Mouse (Mus musculus): ENCODE measurements at regions not wholly inside any gene's neighbourhood (a gene's known extent, or its start where the extent isn't known, plus 50 kb on each side); places are given as distances from the start of the nearest gene placed in this dataset.

- Histone ChIP-seq H3K9ac (no peak overlapping the region), H3K9me3 (no peaks in the 10 kb centered on the region), H3K4me1 (0 out of 2 replicates have a peak, but pooled peaks cover 4% of the 10 kb centered on the region), H3K4me2 (no peak overlapping the region), H3K27me3 (peaks cover 6% of the 10 kb centered on the region; the same call in 1 of the 2 replicates), H3K36me3 (no peaks in the 10 kb centered on the region), H3K27ac (no peak overlapping the region), H3K4me3 (no peak overlapping the region)
- ATAC-seq (ENCODE audit: borderline replicate concordance, extremely low read depth, low FRiP score, low TSS enrichment), result no peak
- 74% methylated on average over 2 of the region's 2 CpGs for WGBS
Measured at GRCm38 (mm10) chr4:131261236-131261635, 317.1 kb downstream of the Matn1 start.

DNA sequence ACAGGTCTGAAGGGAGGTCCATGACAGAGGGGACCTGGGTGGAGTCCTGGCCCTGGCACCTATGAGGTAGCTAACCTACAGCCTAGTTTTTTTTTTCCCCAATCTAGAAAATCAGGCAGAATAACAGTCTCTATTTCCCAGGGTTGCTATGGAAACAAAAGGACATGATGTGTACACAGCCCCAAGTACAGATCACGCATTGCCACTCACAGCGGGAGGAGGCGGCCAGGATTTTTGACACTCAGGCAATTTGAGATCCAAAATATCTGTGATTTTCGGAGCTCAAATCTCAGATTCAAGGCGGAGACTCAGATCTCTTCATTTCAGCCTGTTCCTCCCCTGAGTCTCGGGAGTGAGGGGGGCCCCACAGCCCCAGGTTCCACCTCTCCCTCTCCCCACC lies 318.7 kb downstream of the Matn1 start:
- H3K27ac ChIP-seq, result no peak overlapping the region
- WGBS, result 44% methylated on average over 6 of the region's 6 CpGs
- H3K9ac ChIP-seq, result no peak overlapping the region
- H3K4me1 ChIP-seq, result peaks cover 10% of the 10 kb centered on the region; the same call in 1 of the 2 replicates
- H3K27me3 ChIP-seq, result peaks cover 14% of the 10 kb centered on the region; the same call in 1 of the 2 replicates
- ATAC-seq (ENCODE audit: borderline replicate concordance, extremely low read depth, low FRiP score, low TSS enrichment), result no peak
- H3K4me2 ChIP-seq, result no peak overlapping the region
- H3K36me3 ChIP-seq, result no peaks in the 10 kb centered on the region
- H3K9me3 ChIP-seq, result no peaks in the 10 kb centered on the region
- no peak overlapping the region for H3K4me3 ChIP-seq

DNA sequence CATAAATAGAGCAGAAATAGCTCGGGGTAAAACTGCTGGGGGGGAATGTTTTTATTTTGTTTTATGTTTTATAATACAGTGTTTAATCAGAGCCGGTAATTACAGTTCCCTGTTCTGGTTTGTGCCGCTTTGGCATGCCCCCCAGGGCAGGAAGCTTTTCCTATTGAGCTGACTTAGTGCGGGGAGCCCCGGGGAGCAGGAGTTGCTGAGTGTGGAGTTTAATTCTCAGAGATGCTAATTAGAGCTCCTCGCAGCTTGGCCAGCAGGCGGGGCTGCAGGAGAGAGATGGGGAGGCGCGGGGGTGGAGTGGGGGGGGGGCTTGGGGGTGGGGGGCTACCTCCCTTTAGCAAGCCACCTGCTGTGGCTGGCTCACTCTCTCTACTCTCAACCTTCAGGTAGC lies 322.6 kb downstream of the Matn1 start:
- no peak for ATAC-seq (ENCODE audit: borderline replicate concordance, extremely low read depth, low FRiP score, low TSS enrichment)
- Histone ChIP-seq H3K9me3 (no peaks in the 10 kb centered on the region), H3K4me1 (peaks cover 15% of the 10 kb centered on the region; the same call in 1 of the 2 replicates), H3K4me2 (no peak overlapping the region), H3K4me3 (no peak overlapping the region), H3K9ac (no peak overlapping the region), H3K36me3 (no peaks in the 10 kb centered on the region), H3K27ac (no peak overlapping the region), H3K27me3 (peaks cover 26% of the 10 kb centered on the region; the same call in 1 of the 2 replicates)
- 23% methylated on average over 7 of the region's 9 CpGs for WGBS

DNA sequence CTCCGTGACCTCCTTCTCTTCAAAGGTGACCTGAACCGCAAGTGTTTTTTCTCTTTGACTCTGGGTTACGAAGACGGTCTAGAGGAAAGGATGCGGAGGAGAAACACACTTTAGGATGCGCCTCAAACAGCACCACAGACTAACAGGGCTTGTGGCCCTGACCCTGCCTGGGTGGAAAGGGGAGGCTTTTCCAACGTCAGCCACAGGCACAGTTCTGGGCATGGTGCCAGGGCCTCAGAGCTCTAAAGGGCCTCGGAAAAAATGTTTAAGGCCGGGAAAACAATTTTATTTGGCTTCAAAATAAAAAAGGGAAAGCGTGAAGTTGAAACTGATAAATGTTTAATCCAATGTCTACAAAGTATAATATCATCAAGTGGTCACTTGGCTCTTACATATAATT lies 323.6 kb downstream of the Matn1 start:
- Histone ChIP-seq H3K9me3 (no peaks in the 10 kb centered on the region), H3K4me2 (no peak overlapping the region), H3K4me3 (no peak overlapping the region), H3K4me1 (peaks cover 15% of the 10 kb centered on the region; the same call in 1 of the 2 replicates), H3K36me3 (no peaks in the 10 kb centered on the region), H3K27ac (no peak overlapping the region), H3K9ac (no peak overlapping the region), H3K27me3 (peaks cover 26% of the 10 kb centered on the region; the same call in 1 of the 2 replicates)
- 33% methylated on average over 10 of the region's 10 CpGs for WGBS
- ATAC-seq (ENCODE audit: borderline replicate concordance, extremely low read depth, low FRiP score, low TSS enrichment), result no peak

DNA sequence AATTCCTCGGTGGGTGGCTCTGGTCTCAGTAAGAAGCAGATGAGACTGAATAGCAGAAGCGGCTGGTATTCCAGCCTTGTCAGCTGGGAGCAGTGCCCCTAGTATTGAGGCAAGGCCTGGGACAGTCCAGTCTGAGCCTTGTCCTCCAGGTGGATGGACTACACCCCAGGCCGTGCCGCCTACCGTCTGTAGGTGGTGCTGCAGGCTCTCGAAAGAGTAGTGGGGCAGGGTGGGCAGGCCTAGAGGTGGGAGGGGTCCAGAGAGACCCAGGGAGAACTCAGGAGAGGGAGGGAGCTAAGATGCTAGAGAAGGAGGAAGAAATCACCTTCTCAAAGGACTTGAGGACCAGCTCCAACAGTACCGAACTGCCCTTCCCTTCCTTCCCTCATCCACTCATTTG lies 326.0 kb downstream of the Matn1 start:
- Histone ChIP-seq H3K27ac (no peak overlapping the region), H3K9ac (no peak overlapping the region), H3K4me1 (peaks cover 11% of the 10 kb centered on the region; the same call in 1 of the 2 replicates), H3K9me3 (no peaks in the 10 kb centered on the region), H3K36me3 (no peaks in the 10 kb centered on the region), H3K4me2 (no peak overlapping the region), H3K4me3 (no peak overlapping the region), H3K27me3 (peaks cover 26% of the 10 kb centered on the region; the same call in 1 of the 2 replicates)
- ATAC-seq (ENCODE audit: borderline replicate concordance, extremely low read depth, low FRiP score, low TSS enrichment), result no peak
- 17% methylated on average over 7 of the region's 7 CpGs for WGBS

- Histone ChIP-seq H3K4me3 (no peak overlapping the region), H3K36me3 (no peaks in the 10 kb centered on the region), H3K4me2 (no peak overlapping the region), H3K27me3 (peaks cover 16% of the 10 kb centered on the region; the same call in 1 of the 2 replicates), H3K27ac (no peak overlapping the region), H3K4me1 (peaks cover 11% of the 10 kb centered on the region; the same call in 1 of the 2 replicates), H3K9me3 (no peaks in the 10 kb centered on the region), H3K9ac (no peak overlapping the region)
- 67% methylated on average over 7 of the region's 7 CpGs for WGBS
- no peak for ATAC-seq (ENCODE audit: borderline replicate concordance, extremely low read depth, low FRiP score, low TSS enrichment)
Measured at GRCm38 (mm10) chr4:131272060-131272459, 327.9 kb downstream of the Matn1 start.

DNA sequence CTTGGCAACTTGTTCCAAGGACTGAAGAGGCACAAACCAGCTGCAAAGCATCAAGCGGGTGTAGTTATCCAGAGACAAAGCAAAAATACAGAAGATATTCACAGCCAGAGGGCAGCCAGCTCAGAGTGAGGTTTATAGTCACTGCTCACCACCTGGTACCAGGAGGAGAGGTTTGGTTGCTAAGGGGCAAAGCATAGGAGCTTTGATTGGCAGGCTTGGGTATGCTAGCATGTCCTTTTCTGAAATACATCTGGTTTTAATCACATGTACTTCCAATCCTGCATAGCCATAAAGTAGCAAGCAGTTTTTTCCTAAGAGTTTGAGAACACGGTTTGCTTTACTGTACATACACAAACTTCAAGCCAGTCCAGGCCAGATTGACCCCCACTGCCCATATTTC lies 349.4 kb downstream of the Matn1 start:
- Histone ChIP-seq H3K27me3 (no peaks in the 10 kb centered on the region), H3K27ac (no peak overlapping the region), H3K9ac (no peak overlapping the region), H3K4me2 (no peak overlapping the region), H3K36me3 (no peaks in the 10 kb centered on the region), H3K4me3 (no peak overlapping the region), H3K9me3 (no peaks in the 10 kb centered on the region), H3K4me1 (no peaks in the 10 kb centered on the region)
- 83% methylated on average over 2 of the region's 2 CpGs for WGBS
- no peak for ATAC-seq (ENCODE audit: borderline replicate concordance, extremely low read depth, low FRiP score, low TSS enrichment)

- no peak overlapping the region for H3K4me2 ChIP-seq
- no peaks in the 10 kb centered on the region for H3K9me3 ChIP-seq
- 63% methylated on average over 14 of the region's 14 CpGs for WGBS
- no peaks in the 10 kb centered on the region for H3K36me3 ChIP-seq
- no peak for ATAC-seq (ENCODE audit: borderline replicate concordance, extremely low read depth, low FRiP score, low TSS enrichment)
- no peaks in the 10 kb centered on the region for H3K4me1 ChIP-seq
- H3K4me3 ChIP-seq, result no peak overlapping the region
- no peak overlapping the region for H3K27ac ChIP-seq
- H3K9ac ChIP-seq, result no peak overlapping the region
- no peaks in the 10 kb centered on the region for H3K27me3 ChIP-seq
Measured at GRCm38 (mm10) chr4:131298011-131298674, 354.0 kb downstream of the Matn1 start.

DNA sequence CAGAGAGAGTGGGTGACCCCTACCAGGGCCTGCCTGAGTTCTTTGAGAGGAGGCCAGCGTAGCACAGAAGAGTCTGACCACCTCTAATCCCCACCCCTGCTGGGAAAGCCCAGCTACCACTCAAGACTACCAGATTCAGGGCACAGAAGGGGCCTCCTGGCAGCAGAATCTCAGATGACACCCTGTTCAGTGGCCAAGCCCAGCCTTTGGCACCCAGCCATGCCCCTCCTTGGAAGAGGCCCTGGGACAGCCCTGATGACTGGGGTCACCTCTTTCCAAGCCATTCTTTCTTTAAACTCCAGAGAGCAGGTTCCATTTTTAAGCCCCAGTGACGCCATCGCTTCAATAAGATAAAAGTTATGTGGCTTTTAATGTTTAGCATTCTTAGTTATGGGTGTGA lies 359.8 kb downstream of the Matn1 start:
- H3K9me3 ChIP-seq, result no peaks in the 10 kb centered on the region
- H3K9ac ChIP-seq, result no peak overlapping the region
- no peaks in the 10 kb centered on the region for H3K4me1 ChIP-seq
- ATAC-seq (ENCODE audit: borderline replicate concordance, extremely low read depth, low FRiP score, low TSS enrichment), result no peak
- WGBS, result 78% methylated on average over 3 of the region's 3 CpGs
- no peak overlapping the region for H3K4me3 ChIP-seq
- no peak overlapping the region for H3K27ac ChIP-seq
- H3K36me3 ChIP-seq, result no peaks in the 10 kb centered on the region
- H3K4me2 ChIP-seq, result no peak overlapping the region
- H3K27me3 ChIP-seq, result no peaks in the 10 kb centered on the region

DNA sequence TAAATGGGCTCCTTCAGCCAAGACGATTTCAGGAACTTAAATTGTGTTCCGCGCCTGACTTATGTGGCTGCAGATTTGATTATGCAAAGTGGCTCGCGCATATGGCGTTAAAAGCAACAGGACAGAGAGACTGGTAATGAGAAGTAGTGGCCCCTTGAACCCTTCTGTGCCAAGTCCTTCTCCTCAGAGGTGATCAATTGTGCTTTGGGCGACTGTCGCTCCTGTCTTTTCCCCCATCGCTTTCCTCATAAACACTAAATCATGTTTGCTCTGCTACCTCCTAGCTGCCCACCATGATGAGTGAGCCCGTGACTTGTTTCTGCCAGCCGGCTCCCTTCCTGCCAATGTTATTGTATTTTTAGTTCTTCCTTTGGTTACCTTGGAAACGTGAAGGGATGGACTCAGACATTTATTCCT lies 360.2 kb downstream of the Matn1 start:
- no peak overlapping the region for H3K4me3 ChIP-seq
- no peak overlapping the region for H3K9ac ChIP-seq
- no peak overlapping the region for H3K4me2 ChIP-seq
- WGBS, result 63% methylated on average over 12 of the region's 12 CpGs
- no peaks in the 10 kb centered on the region for H3K9me3 ChIP-seq
- no peaks in the 10 kb centered on the region for H3K27me3 ChIP-seq
- H3K4me1 ChIP-seq, result no peaks in the 10 kb centered on the region
- no peak for ATAC-seq (ENCODE audit: borderline replicate concordance, extremely low read depth, low FRiP score, low TSS enrichment)
- H3K27ac ChIP-seq, result no peak overlapping the region
- no peaks in the 10 kb centered on the region for H3K36me3 ChIP-seq

DNA sequence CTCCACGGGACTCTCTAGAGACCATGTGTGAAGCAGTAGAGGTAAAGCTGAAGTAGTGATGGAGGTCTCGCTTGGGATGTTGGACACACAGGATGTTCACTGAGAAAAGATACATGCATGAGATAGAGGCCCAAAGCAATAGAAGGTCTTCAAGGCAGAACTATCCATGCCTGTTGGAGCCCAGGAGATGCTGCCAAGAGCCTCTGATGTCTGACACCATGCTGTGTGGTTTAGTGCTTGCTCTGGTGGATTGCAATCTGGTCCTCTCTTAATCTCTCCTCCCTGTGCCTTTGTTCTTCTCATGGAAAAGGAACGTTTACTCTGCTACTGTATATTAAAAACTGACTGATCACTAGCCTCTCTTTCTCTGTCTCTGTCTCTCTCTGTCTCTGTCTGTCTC lies 370.0 kb downstream of the Matn1 start:
- Histone ChIP-seq H3K4me2 (no peak overlapping the region), H3K27me3 (no peaks in the 10 kb centered on the region), H3K27ac (no peak overlapping the region), H3K9ac (no peak overlapping the region), H3K36me3 (no peaks in the 10 kb centered on the region), H3K4me3 (no peak overlapping the region), H3K9me3 (no peaks in the 10 kb centered on the region), H3K4me1 (no peaks in the 10 kb centered on the region)
- no peak for ATAC-seq (ENCODE audit: borderline replicate concordance, extremely low read depth, low FRiP score, low TSS enrichment)
- WGBS, result 59% methylated on average over 3 of the region's 3 CpGs

DNA sequence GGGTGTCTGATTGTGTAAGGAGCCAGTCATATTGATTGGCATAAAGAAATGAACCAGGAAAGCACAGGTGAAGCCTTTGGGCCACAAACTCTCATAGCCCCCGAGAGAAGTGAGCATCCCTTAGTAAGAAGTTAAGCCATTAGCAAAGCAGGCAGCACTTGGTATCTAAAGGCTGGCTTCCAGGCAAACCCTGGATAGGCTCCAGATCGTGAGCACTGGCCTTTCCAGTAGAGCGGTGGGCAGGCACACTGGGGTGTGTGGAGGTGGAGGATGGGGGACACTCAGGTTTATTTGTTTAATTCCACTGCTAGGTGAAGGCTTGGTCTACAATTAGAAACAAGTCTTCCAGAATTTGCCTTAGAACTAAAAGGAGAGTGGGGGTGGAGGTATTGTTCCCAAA lies 371.9 kb downstream of the Matn1 start:
- Histone ChIP-seq H3K4me3 (no peak overlapping the region), H3K36me3 (no peaks in the 10 kb centered on the region), H3K27me3 (no peaks in the 10 kb centered on the region), H3K9me3 (no peaks in the 10 kb centered on the region), H3K4me2 (no peak overlapping the region), H3K27ac (no peak overlapping the region), H3K9ac (no peak overlapping the region), H3K4me1 (no peaks in the 10 kb centered on the region)
- ATAC-seq (ENCODE audit: borderline replicate concordance, extremely low read depth, low FRiP score, low TSS enrichment), result no peak
- 71% methylated on average over 3 of the region's 3 CpGs for WGBS
